Mouse (Mus musculus): ENCODE results near the gene Pnma5. TPM values are rescaled to one million over a fixed set of nuclear protein-coding genes. Genes with fewer than 3 reads are reported as not detected.

The Pnma5 gene
- total RNA-seq, 2 experiments from 2014 or later: not detected

DNA sequence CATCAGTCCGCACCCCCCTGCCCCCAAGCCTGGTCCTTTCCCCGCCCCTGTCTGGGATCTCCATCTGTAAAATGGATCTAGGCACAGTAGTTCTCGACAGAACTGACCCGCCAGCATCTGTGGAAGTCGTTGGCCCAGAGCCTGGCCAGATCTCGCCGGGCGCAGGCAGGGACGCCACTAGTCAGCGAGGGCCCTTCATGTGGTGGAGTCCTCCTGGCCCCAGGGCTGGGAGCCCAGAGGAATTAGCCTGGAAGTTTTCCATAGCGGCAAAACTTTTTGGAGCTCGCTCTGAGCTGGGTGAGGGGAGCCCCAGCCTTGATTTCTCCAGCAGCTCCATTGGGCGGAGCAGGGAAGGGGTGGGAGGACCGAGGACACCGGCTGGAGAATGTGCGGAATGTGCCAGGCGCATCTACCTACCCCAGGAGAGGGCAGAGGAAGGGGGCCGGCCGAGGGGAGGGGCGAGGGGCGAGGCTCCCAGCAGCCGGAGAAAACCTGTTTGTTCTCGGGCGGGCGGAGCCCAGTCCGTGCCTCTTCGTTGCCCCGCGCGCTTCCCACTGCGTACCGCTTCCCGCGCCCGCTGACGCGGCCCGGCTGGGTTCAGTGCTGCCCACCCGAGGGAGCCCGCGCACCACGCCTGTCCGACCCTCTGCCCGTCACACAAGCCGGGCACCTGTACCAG lies 49.9 kb downstream of the Pnma5 start, which contains the start of gene Zfp185:
Gene Zfp185 (plus strand): TSS at position 499 of the 679 bp plus-strand sequence.
- ATAC-seq (replicated peaks; ENCODE audit: poor library complexity, severe bottlenecking): peak; percentile 69

DNA sequence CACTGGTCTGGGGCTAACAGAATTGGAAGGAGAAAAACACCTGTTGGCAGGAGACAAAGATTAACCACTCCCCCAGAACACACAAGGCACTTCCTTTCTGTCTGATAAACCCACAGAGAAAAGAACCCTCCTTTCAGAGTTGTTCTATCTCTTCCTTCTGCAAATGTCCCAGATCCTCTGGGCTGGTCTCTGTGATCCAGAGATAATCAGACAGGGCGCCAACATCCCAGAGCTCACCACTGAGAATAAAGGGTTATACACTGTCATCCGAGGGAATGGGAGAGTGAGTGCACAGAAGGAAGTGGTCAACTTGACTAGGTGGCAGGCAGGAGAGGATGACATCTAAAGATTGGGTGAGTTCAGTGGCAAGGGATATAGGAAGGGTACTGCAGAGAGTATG lies 51.3 kb downstream of the Pnma5 start:
- ATAC-seq (replicated peaks; ENCODE audit: poor library complexity, severe bottlenecking): no peak

Other genes starting within 250 kb of the Pnma5 start
- gene Gabrq, start 211.9 kb downstream of the Pnma5 start, total RNA-seq (2014; fragmentation: Nextera tagmentation): not detected in 2 replicates
- not detected in 2 replicates for gene Gabrq, start 211.9 kb downstream of the Pnma5 start, total RNA-seq (2017)
- 52.3 and 71.4 TPM in 2 replicates for gene Cetn2, start 118.7 kb downstream of the Pnma5 start, total RNA-seq (2014; fragmentation: Nextera tagmentation)
- 93.3 and 127 TPM in 2 replicates for gene Cetn2, start 118.7 kb downstream of the Pnma5 start, total RNA-seq (2017)
- 12.4 and 20.2 TPM in 2 replicates for gene Nsdhl, start 118.5 kb downstream of the Pnma5 start, total RNA-seq (2014; fragmentation: Nextera tagmentation)
- gene Nsdhl, start 118.5 kb downstream of the Pnma5 start, total RNA-seq (2017): 15.2 and 17.9 TPM in 2 replicates
- gene Zfp185, start 49.8 kb downstream of the Pnma5 start, total RNA-seq (2014; fragmentation: Nextera tagmentation): not detected in 2 replicates
- gene Zfp185, start 49.8 kb downstream of the Pnma5 start, total RNA-seq (2017): not detected in 2 replicates
- gene Pnma3, start 27.7 kb upstream of the Pnma5 start, total RNA-seq (2014; fragmentation: Nextera tagmentation): not detected in 2 replicates
- gene Pnma3, start 27.7 kb upstream of the Pnma5 start, total RNA-seq (2017): not detected in 2 replicates
- 23.8 and 24.8 TPM in 2 replicates for gene Xlr4a, start 45.4 kb upstream of the Pnma5 start, total RNA-seq (2014; fragmentation: Nextera tagmentation)
- 10.9 and 14.2 TPM in 2 replicates for gene Xlr4a, start 45.4 kb upstream of the Pnma5 start, total RNA-seq (2017)
- 1.8 and 8.5 TPM in 2 replicates for gene Xlr3a, start 60.0 kb upstream of the Pnma5 start, total RNA-seq (2014; fragmentation: Nextera tagmentation)
- gene Xlr3a, start 60.0 kb upstream of the Pnma5 start, total RNA-seq (2017): 4.2 and 6.0 TPM in 2 replicates
- gene Gm14685, start 79.9 kb upstream of the Pnma5 start, total RNA-seq (2014; fragmentation: Nextera tagmentation): not detected in 2 replicates
- not detected in 2 replicates for gene Gm14685, start 79.9 kb upstream of the Pnma5 start, total RNA-seq (2017)
- not detected in 2 replicates for gene Xlr5b, start 111.7 kb upstream of the Pnma5 start, total RNA-seq (2014; fragmentation: Nextera tagmentation)
- not detected in 2 replicates for gene Xlr5b, start 111.7 kb upstream of the Pnma5 start, total RNA-seq (2017)
- not detected in 2 replicates for gene DXBay18, start 112.3 kb upstream of the Pnma5 start, total RNA-seq (2014; fragmentation: Nextera tagmentation)
- not detected in 2 replicates for gene DXBay18, start 112.3 kb upstream of the Pnma5 start, total RNA-seq (2017)
- not detected in 2 replicates for gene Spin2d, start 139.9 kb upstream of the Pnma5 start, total RNA-seq (2014; fragmentation: Nextera tagmentation)
- gene Spin2d, start 139.9 kb upstream of the Pnma5 start, total RNA-seq (2017): 1.6 TPM in 1 of 2 replicates, not detected in the other
- gene Xlr3b, start 155.1 kb upstream of the Pnma5 start, total RNA-seq (2014; fragmentation: Nextera tagmentation): 1.3 and 16.8 TPM in 2 replicates
- 7.8 and 7.9 TPM in 2 replicates for gene Xlr3b, start 155.1 kb upstream of the Pnma5 start, total RNA-seq (2017)
- gene Xlr4b, start 177.2 kb upstream of the Pnma5 start, total RNA-seq (2014; fragmentation: Nextera tagmentation): 17.1 and 17.2 TPM in 2 replicates
- gene Xlr4b, start 177.2 kb upstream of the Pnma5 start, total RNA-seq (2017): 13.2 and 15.7 TPM in 2 replicates
- gene F8a, start 191.2 kb upstream of the Pnma5 start, total RNA-seq (2014; fragmentation: Nextera tagmentation): 2.3 and 5.9 TPM in 2 replicates
- 3.9 and 4.2 TPM in 2 replicates for gene F8a, start 191.2 kb upstream of the Pnma5 start, total RNA-seq (2017)
- gene Xlr4c, start 206.0 kb upstream of the Pnma5 start, total RNA-seq (2014; fragmentation: Nextera tagmentation): 2.9 and 13.5 TPM in 2 replicates
- gene Xlr4c, start 206.0 kb upstream of the Pnma5 start, total RNA-seq (2017): 5.9 and 8.6 TPM in 2 replicates
- gene Xlr3c, start 228.3 kb upstream of the Pnma5 start, total RNA-seq (2014; fragmentation: Nextera tagmentation): not detected in 2 replicates
- not detected in 2 replicates for gene Xlr3c, start 228.3 kb upstream of the Pnma5 start, total RNA-seq (2017)